Mouse (Mus musculus): ENCODE data around the gene Gpc3.

DNA sequence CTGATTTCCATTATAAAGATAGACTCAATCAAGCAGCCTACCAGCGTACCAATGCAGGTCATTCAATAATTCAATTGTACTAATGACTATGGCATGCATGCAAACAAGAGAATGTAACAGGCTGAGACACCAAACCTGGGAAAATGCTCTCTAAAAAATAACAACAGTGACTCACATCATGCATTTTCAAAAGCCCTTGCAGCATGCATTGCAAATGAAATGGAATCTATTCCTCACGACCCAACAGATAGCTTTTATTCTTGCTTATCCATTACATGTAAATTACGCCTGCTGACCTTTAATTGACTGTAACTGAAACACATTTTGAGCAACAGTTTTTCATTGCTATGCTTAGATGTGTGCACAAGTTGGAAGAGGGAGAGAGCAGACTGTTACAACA lies 200.8 kb downstream of the Gpc3 start:
- TF ChIP-seq ZNF384 (IDR thresholded peaks at IDR 0.05; ENCODE audit: low read depth, low read length) = no peak
- no peak for TF ChIP-seq ZC3H11A (IDR thresholded peaks at IDR 0.05; ENCODE audit: borderline replicate concordance, low read depth, low read length)
- no peak for TF ChIP-seq MAFK (IDR thresholded peaks at IDR 0.05; ENCODE audit: insufficient read depth, low read depth, low read length)
- TF ChIP-seq HCFC1 (IDR thresholded peaks at IDR 0.05; ENCODE audit: borderline replicate concordance, insufficient read depth, low read length) = no peak
